In the genomic region with DNA sequence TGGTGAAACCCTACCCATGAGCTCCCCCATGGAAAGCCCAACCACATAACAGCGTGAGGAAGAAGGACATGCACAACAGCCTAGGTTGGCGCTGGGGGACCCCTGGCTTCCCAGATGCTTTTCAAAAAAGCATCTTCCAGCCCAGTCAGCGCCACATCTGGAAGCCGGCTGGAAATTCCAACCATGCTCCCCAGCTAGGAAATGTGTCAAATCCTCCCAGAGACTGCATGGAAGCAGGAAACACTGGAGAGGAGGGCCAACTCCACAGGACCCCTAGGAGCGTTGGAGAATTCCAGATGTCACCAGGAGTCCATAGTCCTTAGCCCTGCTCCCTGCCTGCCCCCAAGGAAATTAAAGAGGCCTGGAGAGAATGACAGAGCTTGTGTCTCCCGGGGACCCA, we compare ENCODE assay signal across 13 mouse cellular contexts.
DNase-seq lines count a peak whose midpoint lies in the region; ATAC-seq and TF ChIP-seq lines count a peak whose summit lies in the region.
"Had no signal": no experiment of that assay in that cellular context is flagged by ENCODE, and none has a peak within 500 bp of the region (broad histone marks: within the 10 kb centered on the region; RNA-seq: fewer than 3 reads in every experiment).

No protein-coding gene starts in this region.

- no peak for TF ChIP-seq POLR2A in heart, adult 2 months (IDR thresholded peaks at IDR 0.05; ENCODE audit: insufficient read depth, low read depth, low read length)

- H3K4me3 ChIP-seq in heart, adult 2 months: no peak overlapping the region
- H3K4me3 ChIP-seq in heart, embryonic 10.5 days: no peak overlapping the region
- H3K4me3 ChIP-seq in midbrain, embryonic 11.5 days (ENCODE audit: low read depth, low read length): no peak overlapping the region
- H3K4me3 ChIP-seq in midbrain, embryonic 14.5 days (replicated peaks; ENCODE audit: low read depth, low read length): no peak overlapping the region
- H3K4me3 ChIP-seq in stomach, embryonic 15.5 days (replicated peaks): no peak overlapping the region
- H3K4me3 ChIP-seq: hindbrain, embryonic 12.5 days had no signal

- H3K27me3 ChIP-seq in heart, adult 2 months (ENCODE audit: control insufficient read depth, insufficient read depth, low read length): no peaks in the 10 kb centered on the region
- peaks cover 35% of the 10 kb centered on the region for H3K27me3 ChIP-seq in heart, embryonic 10.5 days (ENCODE audit: insufficient read depth, poor library complexity, severe bottlenecking)
- H3K27me3 ChIP-seq in midbrain, embryonic 11.5 days (ENCODE audit: control insufficient read depth, insufficient read depth, low read length): peaks cover 3% of the 10 kb centered on the region; the same call in 1 of the 2 replicates
- no peaks in the 10 kb centered on the region for H3K27me3 ChIP-seq in midbrain, embryonic 14.5 days (ENCODE audit: control insufficient read depth, insufficient read depth, low read length)
- H3K27me3 ChIP-seq in stomach, embryonic 15.5 days (replicated peaks): no peaks in the 10 kb centered on the region

- 41% methylated on average over 6 of the region's 6 CpGs for WGBS in heart, adult 2 months
- 72% methylated on average over 6 of the region's 6 CpGs for WGBS in heart, embryonic 10.5 days
- WGBS in midbrain, embryonic 11.5 days: 74% methylated on average over 6 of the region's 6 CpGs
- WGBS in midbrain, embryonic 14.5 days: 88% methylated on average over 6 of the region's 6 CpGs
- 57% methylated on average over 6 of the region's 6 CpGs for WGBS in stomach, embryonic 15.5 days

- peak; percentile 54 to 58 for DNase-seq in heart, adult 2 months
- DNase-seq in heart, embryonic 10.5 days (ENCODE audit: low spot score): no peak
- peak; percentile 84 for DNase-seq in midbrain, embryonic 11.5 days (ENCODE audit: low spot score, missing footprints)
- DNase-seq in midbrain, embryonic 14.5 days: no peak
- peak; percentile 63 for DNase-seq in heart, postnatal 4 days
- DNase-seq in urinary bladder, postnatal 10 days (ENCODE audit: low spot score): no peak
- DNase-seq in layer of hippocampus, adult 8-10 months (ENCODE audit: low spot score in 2 of 2): no peak
- DNase-seq: adrenal gland, postnatal 36 days; cerebellum, postnatal 10 days; thymus, adult 2 months had no signal

- no peak for ATAC-seq in midbrain, embryonic 11.5 days (ENCODE audit: low FRiP score)
- ATAC-seq in midbrain, embryonic 14.5 days (ENCODE audit: low FRiP score, low TSS enrichment): no peak
- ATAC-seq in stomach, embryonic 15.5 days (ENCODE audit: insufficient read depth, low FRiP score, low read depth): no peak
- ATAC-seq: forebrain, embryonic 16.5 days had no signal

- intact Hi-C loops in heart, adult 2 months (cut with DNase I): no loop called here

- no peak overlapping the region for H3K4me2 ChIP-seq in midbrain, embryonic 11.5 days
- H3K4me2 ChIP-seq in midbrain, embryonic 14.5 days (ENCODE audit: low read length): no peak overlapping the region
- no peak overlapping the region for H3K4me2 ChIP-seq in stomach, embryonic 15.5 days
- H3K4me2 ChIP-seq: hindbrain, embryonic 12.5 days had no signal

- H3K27ac ChIP-seq in heart, adult 2 months: peak overlapping the region; percentile 55
- H3K27ac ChIP-seq in heart, embryonic 10.5 days: no peak overlapping the region
- H3K27ac ChIP-seq in midbrain, embryonic 11.5 days (ENCODE audit: low read depth, low read length): no peak overlapping the region
- H3K27ac ChIP-seq in midbrain, embryonic 14.5 days (replicated peaks; ENCODE audit: low read depth, low read length): no peak overlapping the region
- H3K27ac ChIP-seq in stomach, embryonic 15.5 days: peak overlapping the region; percentile 23; the same call in 1 of the 2 replicates

- H3K4me1 ChIP-seq in heart, adult 2 months (ENCODE audit: control insufficient read depth, insufficient read depth, low read length): peaks cover 8% of the 10 kb centered on the region
- H3K4me1 ChIP-seq in heart, embryonic 10.5 days: peaks cover 46% of the 10 kb centered on the region
- H3K4me1 ChIP-seq in midbrain, embryonic 11.5 days (ENCODE audit: control insufficient read depth, insufficient read depth, low read length): peaks cover 5% of the 10 kb centered on the region; the same call in 1 of the 2 replicates
- H3K4me1 ChIP-seq in midbrain, embryonic 14.5 days (ENCODE audit: control insufficient read depth, insufficient read depth, low read length): no peaks in the 10 kb centered on the region
- peaks cover 35% of the 10 kb centered on the region for H3K4me1 ChIP-seq in stomach, embryonic 15.5 days

- H3K36me3 ChIP-seq in heart, adult 2 months (ENCODE audit: control insufficient read depth, insufficient read depth, low read length): no peaks in the 10 kb centered on the region
- H3K36me3 ChIP-seq in heart, embryonic 10.5 days: no peaks in the 10 kb centered on the region
- no peaks in the 10 kb centered on the region for H3K36me3 ChIP-seq in midbrain, embryonic 11.5 days (ENCODE audit: control insufficient read depth, insufficient read depth, low read length)
- no peaks in the 10 kb centered on the region for H3K36me3 ChIP-seq in midbrain, embryonic 14.5 days (ENCODE audit: control insufficient read depth, insufficient read depth, low read length)
- H3K36me3 ChIP-seq in stomach, embryonic 15.5 days: no peaks in the 10 kb centered on the region
- H3K36me3 ChIP-seq: hindbrain, embryonic 12.5 days had no signal

- TF ChIP-seq EP300 in heart, adult 2 months (IDR thresholded peaks at IDR 0.05; ENCODE audit: insufficient read depth, low read depth, low read length): peak; percentile 56; the same call in 1 of the 2 replicates

- no peaks in the 10 kb centered on the region for H3K79me2 ChIP-seq in heart, adult 2 months (replicated peaks; ENCODE audit: control insufficient read depth, insufficient read depth, low read length)

- no peaks in the 10 kb centered on the region for H3K9me3 ChIP-seq in heart, embryonic 10.5 days
- no peaks in the 10 kb centered on the region for H3K9me3 ChIP-seq in midbrain, embryonic 11.5 days (ENCODE audit: control insufficient read depth, low read length)
- no peaks in the 10 kb centered on the region for H3K9me3 ChIP-seq in midbrain, embryonic 14.5 days (ENCODE audit: control insufficient read depth, low read length)
- no peaks in the 10 kb centered on the region for H3K9me3 ChIP-seq in stomach, embryonic 15.5 days
- H3K9me3 ChIP-seq: hindbrain, embryonic 12.5 days had no signal

- H3K9ac ChIP-seq in heart, adult 2 months (ENCODE audit: low read depth, low read length): no peak overlapping the region
- H3K9ac ChIP-seq in midbrain, embryonic 11.5 days (ENCODE audit: low read length): no peak overlapping the region
- H3K9ac ChIP-seq in midbrain, embryonic 14.5 days (replicated peaks; ENCODE audit: low read length): no peak overlapping the region
- H3K9ac ChIP-seq in stomach, embryonic 15.5 days: no peak overlapping the region
- H3K9ac ChIP-seq: hindbrain, embryonic 12.5 days had no signal

- no peak for TF ChIP-seq CTCF in heart, adult 2 months (IDR thresholded peaks at IDR 0.05)

Comparison
In these comparisons a context has a peak if more than half of its experiments do, and no peak if none do; other contexts are left out.
1. DNase-seq: peak in heart, adult 2 months (2 of 2), midbrain, embryonic 11.5 days (single experiment) and heart, postnatal 4 days (single experiment); none in heart, embryonic 10.5 days (single experiment), midbrain, embryonic 14.5 days (single experiment), urinary bladder, postnatal 10 days (single experiment) and layer of hippocampus, adult 8-10 months (0 of 2).
2. H3K27ac ChIP-seq: peak in heart, adult 2 months (single experiment) and stomach, embryonic 15.5 days (single experiment); none in heart, embryonic 10.5 days (single experiment), midbrain, embryonic 11.5 days (single experiment) and midbrain, embryonic 14.5 days (single experiment).